Mouse (Mus musculus): ENCODE measurements around the gene Zfp184.
A peak's percentile ranks its signal among the peaks of the same experiment; 100 is the strongest.

The Zfp184 gene

DNA sequence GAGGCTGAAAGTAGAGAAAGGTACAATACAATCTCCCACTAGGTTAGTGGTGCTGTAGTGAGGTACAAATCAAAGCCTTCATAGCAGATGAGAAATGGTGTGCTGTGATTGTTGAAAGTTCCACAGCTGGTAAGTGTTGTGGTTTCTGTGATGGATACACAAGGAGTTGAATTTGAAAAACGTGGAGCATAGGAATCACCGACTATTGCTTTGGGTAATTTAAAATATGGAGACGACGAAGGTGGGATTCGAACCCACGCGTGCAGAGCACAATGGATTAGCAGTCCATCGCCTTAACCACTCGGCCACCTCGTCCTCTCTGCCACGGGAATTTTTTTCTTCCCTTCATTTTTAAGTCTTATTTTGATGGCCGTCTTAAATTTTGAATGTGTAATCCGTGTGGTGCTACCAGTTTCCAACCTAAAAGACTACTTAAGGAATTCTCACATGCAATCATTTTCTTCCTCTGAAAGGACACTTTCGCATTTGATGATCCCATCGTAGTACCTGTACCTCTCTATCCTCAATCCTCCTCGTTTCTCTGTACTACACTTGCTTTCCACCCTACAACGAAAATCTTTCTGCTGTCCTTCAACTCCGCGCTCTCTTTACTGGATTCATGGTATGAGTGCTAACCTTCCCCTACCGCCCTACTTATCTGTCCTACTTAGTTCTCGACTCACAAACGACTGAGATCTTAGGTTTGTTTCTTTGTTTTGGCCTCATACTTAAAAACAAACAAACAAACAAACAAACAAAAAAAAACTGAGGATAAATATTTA lies 49.3 kb downstream of the Zfp184 start:
- DNase-seq, result no peak

DNA sequence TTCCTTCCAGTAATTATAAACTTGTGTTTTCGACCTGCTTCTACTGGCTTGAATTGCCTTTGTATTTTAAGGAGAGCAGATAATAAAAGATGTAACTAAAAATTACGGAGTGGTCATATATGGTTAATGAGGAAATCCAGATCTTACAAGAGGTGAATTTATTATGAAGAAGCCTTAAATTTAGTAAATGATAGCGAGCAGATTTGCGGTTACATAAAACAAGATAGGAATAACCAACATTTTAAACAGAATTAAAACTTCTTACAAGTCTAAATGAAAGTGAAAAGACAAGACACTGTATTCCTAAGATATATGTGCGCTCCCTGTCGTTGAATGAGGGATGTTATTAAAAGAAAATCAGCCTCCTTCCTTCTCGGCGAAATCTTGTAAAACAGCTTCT lies 50.0 kb downstream of the Zfp184 start:
- DNase-seq, result no peak

DNA sequence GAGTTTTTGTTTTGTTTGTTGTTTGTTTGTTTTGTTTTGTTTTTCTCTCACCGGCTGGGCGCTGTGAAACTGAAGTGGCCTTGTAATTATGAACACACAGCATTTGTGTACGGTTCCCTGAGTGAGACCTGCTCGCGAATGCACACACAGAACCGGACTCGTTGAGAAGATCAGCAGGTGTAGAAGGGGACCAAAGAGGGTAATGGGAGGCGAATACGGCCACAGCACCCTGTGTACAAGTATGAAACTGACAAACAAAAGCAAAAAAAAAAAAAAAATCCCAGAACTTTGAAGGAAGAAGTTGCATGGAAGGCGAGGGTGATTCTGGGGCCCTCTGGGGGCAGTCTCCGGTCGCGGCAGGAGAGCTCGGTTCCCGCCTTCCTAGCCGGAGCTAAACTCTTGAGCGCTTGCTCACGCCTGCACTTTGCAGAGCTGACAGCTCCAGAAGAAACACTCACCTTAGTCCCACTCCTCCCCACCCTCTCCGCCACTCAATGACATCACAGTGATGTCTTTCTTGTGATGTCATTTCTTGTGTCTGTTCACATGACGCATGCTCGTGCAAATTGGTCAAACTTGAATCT lies 50.5 kb downstream of the Zfp184 start:
- no peak for DNase-seq

DNA sequence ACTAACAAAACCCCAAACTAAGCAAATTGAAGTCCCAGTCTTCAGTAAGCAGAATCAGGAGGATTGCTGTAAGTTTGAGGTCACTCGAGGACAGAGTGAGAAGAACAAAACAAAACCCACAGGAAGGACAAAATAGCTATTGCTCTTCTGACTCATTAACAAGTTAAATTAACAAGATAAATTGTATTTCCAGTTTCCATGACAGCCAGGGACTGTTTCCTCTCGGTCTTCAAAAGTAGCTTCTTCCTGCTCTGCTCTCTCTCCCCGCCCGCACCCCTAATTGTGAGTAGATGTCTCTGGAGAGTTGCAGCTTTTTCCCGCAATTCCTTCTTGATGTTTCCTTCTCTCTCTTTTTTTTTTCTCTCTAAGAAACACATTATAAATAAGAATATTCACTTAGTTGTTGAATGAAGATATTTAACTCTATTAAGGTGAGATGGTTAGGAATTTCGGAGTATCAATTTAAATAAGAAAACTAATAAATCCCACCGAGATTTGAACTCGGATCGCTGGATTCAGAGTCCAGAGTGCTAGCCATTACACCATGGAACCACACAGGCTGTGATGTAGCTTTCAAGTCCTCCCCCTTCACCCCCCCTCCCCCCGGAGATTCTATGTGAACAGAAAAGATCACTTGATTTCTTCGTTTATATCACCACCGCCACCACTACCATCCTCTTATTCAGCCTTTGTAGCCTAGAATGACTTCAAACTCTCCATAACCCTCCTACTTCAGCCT lies 51.4 kb downstream of the Zfp184 start:
- DNase-seq, result no peak

DNA sequence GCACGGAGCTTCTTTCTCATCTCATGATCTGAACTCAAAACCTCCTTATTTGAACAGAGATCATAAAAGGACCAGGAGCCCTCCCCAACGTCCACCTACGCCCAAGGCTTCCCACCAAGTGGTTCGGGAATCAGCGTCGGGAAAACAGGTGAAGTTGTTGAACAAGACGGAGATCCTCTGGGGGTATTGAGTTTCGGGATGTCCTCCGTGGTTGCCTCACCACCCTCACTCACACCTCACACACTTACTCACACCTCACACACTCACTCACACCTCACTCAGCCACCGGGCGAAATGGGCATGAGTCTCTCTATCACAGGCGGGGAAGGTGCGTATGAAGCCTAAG lies 51.9 kb downstream of the Zfp184 start:
- DNase-seq, result no peak

DNA sequence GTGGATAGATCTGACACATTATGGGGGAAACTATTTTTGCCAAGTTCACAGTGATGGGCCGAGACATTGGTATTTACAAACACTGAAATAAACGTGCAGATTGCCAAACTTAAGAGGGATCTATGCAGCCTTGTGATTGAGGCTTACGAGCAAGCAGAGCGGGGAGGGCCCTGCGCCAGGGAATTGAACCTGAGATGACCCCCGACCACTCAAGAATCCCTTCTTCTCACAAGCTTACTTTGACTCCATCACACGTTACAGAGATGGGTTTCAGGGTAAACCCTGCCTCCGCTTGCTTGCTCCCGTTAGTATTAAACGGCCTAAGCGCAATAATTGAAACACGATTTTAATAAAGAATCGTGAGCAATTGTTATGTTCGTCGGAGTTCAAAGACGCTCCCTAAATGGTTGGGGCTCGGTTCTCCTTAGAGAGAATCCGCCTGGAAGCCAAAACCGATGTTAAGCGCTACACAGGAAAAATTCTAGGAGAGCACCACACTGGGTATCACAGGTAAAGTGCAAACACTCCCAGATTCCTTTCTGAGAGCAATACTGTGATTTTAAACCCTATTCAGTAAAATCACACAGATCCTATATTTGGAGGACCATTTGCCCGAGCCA lies 52.4 kb downstream of the Zfp184 start:
- no peak for DNase-seq

DNA sequence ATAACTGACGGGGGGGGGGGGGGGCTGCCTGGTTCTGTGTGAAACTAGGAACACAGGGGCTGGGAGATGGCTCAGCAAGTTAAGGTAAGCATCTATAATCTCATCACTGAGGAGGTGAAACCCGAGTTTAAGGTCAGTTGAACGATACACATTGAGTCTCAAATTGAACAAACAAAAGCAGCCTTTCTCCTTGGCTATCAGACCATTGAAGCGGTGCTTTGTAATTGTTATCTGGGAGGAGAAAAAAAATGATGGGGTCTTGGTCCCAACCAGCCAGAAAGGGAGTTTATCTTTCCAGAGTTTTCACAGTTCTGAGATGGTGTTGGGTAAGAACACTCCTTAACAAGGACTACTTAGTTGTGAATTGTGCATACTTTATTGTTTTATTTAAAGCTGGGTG lies 52.9 kb downstream of the Zfp184 start:
- no peak for DNase-seq

DNA sequence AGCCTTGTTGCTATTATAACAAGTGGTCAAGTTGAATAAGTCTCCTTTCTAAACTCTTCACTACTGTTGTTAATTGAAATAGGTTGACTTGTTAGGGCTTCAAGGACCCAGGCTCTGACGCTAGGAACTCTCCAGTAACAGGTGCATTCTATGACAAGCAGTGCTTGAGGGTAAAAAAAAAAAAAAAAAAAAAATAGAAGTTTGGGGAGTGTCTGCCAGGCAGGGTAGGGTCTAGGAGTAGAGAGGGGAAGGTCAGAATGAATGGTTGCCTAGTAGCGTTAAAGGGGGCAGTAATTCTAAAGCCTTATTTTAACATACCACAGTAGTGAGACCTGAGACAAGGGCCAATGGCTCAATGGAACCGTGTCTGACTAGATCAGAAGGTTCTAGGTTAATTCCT lies 53.5 kb downstream of the Zfp184 start:
- DNase-seq, result no peak

DNA sequence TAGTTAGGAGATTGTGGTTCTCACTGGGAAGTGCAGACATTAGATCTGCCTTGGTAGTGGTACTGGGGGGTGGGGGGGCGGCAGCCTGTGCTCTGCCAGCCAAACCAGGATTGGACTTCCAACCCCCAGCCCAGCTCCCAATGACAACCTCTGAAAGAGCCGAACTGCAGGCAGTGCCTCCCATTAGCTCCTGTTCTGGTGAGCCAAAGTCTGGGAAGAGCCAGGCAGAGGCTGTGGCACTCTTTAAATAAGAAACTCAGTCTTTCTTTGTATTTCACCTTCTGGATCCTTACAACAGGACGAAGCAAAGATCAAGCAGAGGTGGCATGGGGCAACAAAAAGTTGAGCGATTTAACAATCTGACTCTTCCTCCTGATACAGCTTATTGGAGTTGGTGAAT lies 54.3 kb downstream of the Zfp184 start:
- DNase-seq, result no peak

DNA sequence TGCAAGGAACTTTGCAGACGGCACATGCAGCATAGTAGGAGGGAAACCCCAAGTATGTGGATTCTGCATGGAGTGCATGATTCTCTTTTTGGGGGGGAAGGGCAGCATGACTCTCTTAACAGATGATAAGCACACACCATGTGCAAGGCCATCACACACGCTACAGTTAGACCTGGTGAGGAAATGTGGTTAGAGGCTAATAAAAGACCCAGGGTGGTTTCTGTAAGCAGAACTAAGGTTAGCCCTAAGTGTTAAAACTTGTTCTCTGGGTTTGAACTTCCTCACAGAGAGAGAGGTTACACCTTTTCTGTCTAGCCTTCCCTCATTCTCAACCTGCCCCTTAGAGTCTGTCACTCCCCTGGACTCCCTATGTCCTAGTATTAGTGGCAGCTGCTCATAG lies 56.5 kb downstream of the Zfp184 start:
- no peak for DNase-seq

DNA sequence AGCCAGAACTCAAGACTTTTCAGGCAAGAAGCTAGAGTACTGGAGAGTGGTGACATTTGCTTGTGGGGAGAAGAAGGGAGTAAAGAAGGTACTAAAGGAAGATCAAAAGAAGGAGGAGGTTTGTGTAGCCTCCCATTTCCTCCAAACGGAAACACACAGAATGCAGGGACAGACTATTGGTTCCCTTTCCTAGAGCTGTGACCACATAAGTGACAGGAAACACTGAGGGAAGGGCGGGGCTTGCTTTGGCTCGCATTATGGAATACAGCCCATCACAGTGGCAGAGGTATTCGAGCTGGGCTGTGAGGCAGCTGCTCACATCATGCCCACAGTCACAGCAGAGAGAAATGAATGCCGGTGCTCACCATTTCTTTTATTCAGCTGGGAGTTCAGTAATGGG lies 56.9 kb downstream of the Zfp184 start:
- DNase-seq, result no peak

DNA sequence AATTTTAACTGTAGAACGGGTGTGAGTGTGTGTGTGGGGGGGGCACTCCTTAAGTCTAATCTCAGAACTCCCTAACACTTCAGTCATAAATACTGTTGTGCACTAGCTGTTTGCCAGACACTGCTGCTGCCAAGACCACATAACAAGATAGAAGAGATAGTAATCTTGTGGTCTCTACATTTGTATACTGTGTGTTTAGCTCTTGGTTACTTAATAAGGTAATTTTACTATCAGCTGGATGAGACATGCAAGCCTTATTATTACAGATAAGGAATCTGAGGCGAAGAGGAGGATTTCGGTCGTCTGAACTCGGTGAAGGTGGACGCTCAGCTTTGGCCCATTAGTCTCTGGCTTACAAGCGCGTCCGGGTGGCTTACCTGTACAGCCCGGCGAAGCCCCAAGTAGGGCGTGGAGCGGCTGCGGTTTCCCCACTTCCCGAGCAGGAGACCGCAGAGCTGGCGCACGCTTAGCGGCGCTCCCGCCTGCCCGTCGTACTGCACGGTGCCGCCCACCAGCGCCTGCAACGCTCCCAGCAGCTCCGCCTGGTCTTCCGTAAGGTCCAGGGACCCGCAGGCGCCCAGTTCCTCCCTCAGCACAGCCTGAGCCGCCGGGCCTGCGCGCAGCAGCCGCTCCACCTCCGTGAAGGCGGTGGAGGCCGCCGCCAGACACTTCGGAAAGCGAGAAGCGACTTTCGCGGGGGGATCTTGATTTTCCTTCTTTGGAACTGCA lies 60.9 kb downstream of the Zfp184 start:
- peak in 1 of 2 experiments; percentile 38 for DNase-seq

DNA sequence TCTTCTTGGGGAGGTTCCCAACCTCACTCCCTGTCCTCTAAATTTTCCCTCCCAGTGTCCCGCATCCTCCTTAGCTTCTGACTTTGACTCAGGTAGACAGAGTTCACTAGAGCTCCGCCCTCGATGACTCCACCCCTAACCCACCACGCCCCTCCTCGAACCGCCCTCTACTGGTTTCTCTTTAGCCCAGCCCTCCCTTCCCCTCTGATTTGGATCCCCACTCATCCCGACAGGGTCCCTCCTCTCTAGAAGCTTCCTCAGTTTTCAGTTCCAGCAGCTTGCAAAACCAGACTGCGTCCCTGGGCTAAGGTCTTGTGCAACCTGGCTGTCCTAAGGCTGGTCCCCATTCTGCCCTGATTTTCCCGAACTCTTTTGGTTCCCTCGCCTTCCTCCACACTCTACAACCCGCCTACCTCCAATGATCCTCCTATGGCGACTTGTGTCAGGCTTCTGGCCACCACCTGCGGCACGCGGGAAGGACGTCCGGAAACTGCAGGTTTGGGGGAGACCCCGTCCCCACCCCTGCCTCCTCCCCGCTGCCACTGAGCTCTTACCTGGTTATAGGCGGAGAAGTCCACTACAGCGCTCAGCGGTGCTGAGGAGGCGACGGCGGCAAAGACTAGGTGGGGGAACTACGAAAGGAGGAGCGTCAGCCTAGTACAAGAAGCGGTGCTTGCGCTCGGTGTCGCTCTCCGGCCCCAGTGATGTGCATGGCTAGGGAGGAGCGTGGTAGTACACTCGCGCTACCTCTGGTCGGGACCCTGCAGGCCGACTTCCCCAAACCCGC lies 61.6 kb downstream of the Zfp184 start:
- no peak for DNase-seq

DNA sequence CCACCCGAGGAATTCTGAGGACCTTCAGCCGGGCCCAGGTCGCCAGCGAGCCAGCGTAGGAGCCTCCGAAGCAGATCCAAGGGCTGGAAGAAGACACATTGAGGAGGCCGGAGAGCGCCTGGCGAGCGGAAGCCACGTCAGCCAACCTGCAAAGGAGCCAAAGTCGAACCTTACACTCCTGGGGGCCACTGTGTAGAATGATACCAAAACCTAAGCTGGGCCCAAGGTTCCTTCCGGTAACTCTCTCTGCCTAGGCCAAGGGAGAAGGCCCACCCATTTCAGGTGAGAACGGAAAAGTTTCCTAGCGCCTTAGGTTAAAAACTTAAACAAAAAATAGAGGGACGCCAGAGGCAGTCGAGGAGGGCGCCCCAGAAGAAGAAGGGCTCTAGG lies 62.2 kb downstream of the Zfp184 start:
- no peak for DNase-seq

DNA sequence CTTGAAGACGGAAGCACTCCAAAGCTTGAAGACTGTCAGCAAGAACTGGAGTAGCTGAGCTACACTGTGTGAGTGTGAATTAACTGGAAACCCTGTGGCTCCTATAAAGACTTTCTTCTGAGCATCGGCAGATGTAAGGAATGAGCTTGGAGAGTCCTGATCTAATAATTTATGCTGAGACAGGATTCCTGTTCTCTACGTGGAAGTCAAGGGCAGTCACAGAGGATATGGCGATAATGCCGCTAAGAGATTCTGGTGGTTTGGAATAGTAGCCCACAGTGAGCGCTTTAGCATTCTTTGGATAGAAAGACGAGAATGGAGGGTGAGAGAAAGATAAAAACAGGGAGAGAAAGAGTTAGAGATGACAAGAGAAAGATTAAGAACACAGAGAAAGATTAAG lies 63.0 kb downstream of the Zfp184 start:
- no peak for DNase-seq

DNA sequence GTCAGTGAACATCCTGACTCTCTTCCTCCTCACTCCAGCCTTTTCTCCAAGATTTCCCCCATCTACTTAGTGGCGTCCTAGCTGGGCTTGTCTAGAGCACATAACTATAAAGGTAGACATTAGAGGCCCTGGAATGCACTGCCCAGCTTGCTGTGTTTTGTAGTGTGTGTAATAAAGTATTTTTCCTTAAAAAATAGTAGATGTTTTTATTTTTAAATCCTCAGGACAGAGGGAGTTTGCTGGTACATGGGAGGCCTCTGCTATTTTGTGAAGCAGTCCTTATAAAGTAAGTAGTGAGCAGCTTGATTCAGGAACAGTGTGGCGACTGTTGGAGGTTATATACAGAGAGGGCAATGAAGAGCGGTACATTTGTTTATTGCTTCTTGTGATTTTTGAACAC lies 63.8 kb downstream of the Zfp184 start:
- no peak for DNase-seq

DNA sequence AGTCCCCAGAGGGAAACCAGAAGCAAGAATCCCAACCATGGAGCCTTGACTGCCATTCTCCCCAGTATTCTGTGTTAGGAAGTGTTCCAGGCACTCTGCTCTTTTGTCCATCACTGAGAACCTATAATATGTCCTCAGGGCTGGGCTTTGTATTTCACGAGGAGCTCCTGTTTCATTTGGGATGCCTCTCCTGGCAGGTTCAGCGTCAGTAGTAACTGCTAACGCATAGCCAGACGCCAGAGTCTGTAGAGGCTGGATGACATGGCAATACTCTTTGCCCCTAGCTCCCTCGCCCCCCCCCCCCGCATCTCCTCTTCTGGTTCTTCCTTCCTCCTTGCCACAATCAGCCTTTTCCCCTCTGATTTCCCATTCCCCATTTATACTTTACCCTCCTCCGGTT lies 64.7 kb downstream of the Zfp184 start, which contains the start of gene Prss16:
Gene Prss16, minus strand, starts transcription at position 101 of the 400 bp plus-strand sequence.
- DNase-seq, result no peak

Data from cerebellum, adult 18-20 months (tissue).